Mouse (Mus musculus) megakaryocyte, embryonic 14.5 days (primary cell): ENCODE measurements at regions not wholly inside any gene's neighbourhood (a gene's known extent, or its start where the extent isn't known, plus 50 kb on each side); places are given as distances from the start of the nearest gene placed in this dataset.

Experiments used
- H3K27me3 ChIP-seq: replicated peaks from 2 replicates; pipeline ENCODE3; 2012; ENCODE audit warnings: inconsistent platforms
- H3K36me3 ChIP-seq: replicated peaks from 2 replicates; pipeline ENCODE3; 2012; ENCODE audit warnings: low read length, inconsistent platforms, mixed read lengths
- H3K4me1 ChIP-seq: 2 replicates; pipeline ENCODE4 v1.6.1; 2012; ENCODE audit warnings: inconsistent platforms
- H3K4me3 ChIP-seq: replicated peaks from 2 replicates; pipeline ENCODE3; 2012; ENCODE audit warnings: moderate library complexity, mild to moderate bottlenecking, inconsistent platforms
- H3K9me3 ChIP-seq: 2 replicates; pipeline ENCODE4 v1.6.1; 2012; ENCODE audit warnings: inconsistent platforms
- FLI1 ChIP-seq: IDR thresholded peaks from 2 replicates; pipeline ENCODE4 v1.6.1; 2012; ENCODE audit warnings: low read length, inconsistent platforms, mixed read lengths
- GATA1 ChIP-seq: IDR thresholded peaks from 3 replicates; pipeline ENCODE4 v1.6.1; 2012; ENCODE audit warnings: mixed read lengths, low read length, inconsistent platforms, borderline replicate concordance

- Histone ChIP-seq H3K9me3 (0 out of 2 replicates have a peak, but pooled peaks cover 4% of the 10 kb centered on the region), H3K4me1 (no peaks in the 10 kb centered on the region), H3K27me3 (no peaks in the 10 kb centered on the region), H3K36me3 (no peaks in the 10 kb centered on the region), H3K4me3 (no peak overlapping the region)
- no peak for TF ChIP-seq FLI1
- TF ChIP-seq GATA1: no peak
Measured at GRCm38 (mm10) chr14:73931095-73931494, 270.1 kb downstream of the Gm21750 start.

- no peak for TF ChIP-seq FLI1
- TF ChIP-seq GATA1: no peak
- Histone ChIP-seq H3K36me3 (no peaks in the 10 kb centered on the region), H3K4me1 (no peaks in the 10 kb centered on the region), H3K9me3 (no peaks in the 10 kb centered on the region), H3K27me3 (no peaks in the 10 kb centered on the region), H3K4me3 (no peak overlapping the region)
Measured at GRCm38 (mm10) chr14:73947316-73947715, 286.3 kb downstream of the Gm21750 start.

- no peaks in the 10 kb centered on the region for H3K9me3 ChIP-seq
- H3K4me3 ChIP-seq: no peak overlapping the region
- H3K27me3 ChIP-seq: no peaks in the 10 kb centered on the region
- TF ChIP-seq GATA1: no peak
- no peak for TF ChIP-seq FLI1
- no peaks in the 10 kb centered on the region for H3K36me3 ChIP-seq
- H3K4me1 ChIP-seq: no peaks in the 10 kb centered on the region
Measured at GRCm38 (mm10) chr14:73952511-73952910, 291.5 kb downstream of the Gm21750 start.

GRCm38 (mm10) chr14:73978694-73979093, 317.7 kb downstream of the Gm21750 start:
- Histone ChIP-seq H3K4me3 (no peak overlapping the region), H3K36me3 (no peaks in the 10 kb centered on the region), H3K27me3 (no peaks in the 10 kb centered on the region), H3K4me1 (no peaks in the 10 kb centered on the region), H3K9me3 (peaks cover 3% of the 10 kb centered on the region; the same call in 1 of the 2 replicates)
- TF ChIP-seq GATA1 (no peak), FLI1 (no peak)

GRCm38 (mm10) chr14:73996229-73996628, 335.2 kb downstream of the Gm21750 start:
- H3K4me3 ChIP-seq: no peak overlapping the region
- H3K9me3 ChIP-seq: peaks cover 7% of the 10 kb centered on the region
- H3K36me3 ChIP-seq: no peaks in the 10 kb centered on the region
- H3K27me3 ChIP-seq: no peaks in the 10 kb centered on the region
- TF ChIP-seq FLI1 (no peak), GATA1 (no peak)
- peaks cover 3% of the 10 kb centered on the region; the same call in 1 of the 2 replicates for H3K4me1 ChIP-seq

GRCm38 (mm10) chr14:73997796-73998195, 336.8 kb downstream of the Gm21750 start:
- no peak overlapping the region for H3K4me3 ChIP-seq

GRCm38 (mm10) chr14:73999409-73999909, 338.4 kb downstream of the Gm21750 start:
- no peaks in the 10 kb centered on the region for H3K27me3 ChIP-seq
- H3K4me1 ChIP-seq: peaks cover 3% of the 10 kb centered on the region; the same call in 1 of the 2 replicates
- H3K36me3 ChIP-seq: no peaks in the 10 kb centered on the region
- TF ChIP-seq FLI1 (no peak), GATA1 (no peak)
- no peak overlapping the region for H3K4me3 ChIP-seq
- H3K9me3 ChIP-seq: peaks cover 7% of the 10 kb centered on the region

More at GRCm38 (mm10) chr14:73997796-73998195, 336.8 kb downstream of the Gm21750 start:
- Histone ChIP-seq H3K4me1 (peaks cover 3% of the 10 kb centered on the region; the same call in 1 of the 2 replicates), H3K9me3 (peaks cover 7% of the 10 kb centered on the region), H3K27me3 (no peaks in the 10 kb centered on the region), H3K36me3 (no peaks in the 10 kb centered on the region)
- TF ChIP-seq GATA1 (no peak), FLI1 (no peak)

- Histone ChIP-seq H3K27me3 (no peaks in the 10 kb centered on the region), H3K9me3 (no peaks in the 10 kb centered on the region), H3K36me3 (no peaks in the 10 kb centered on the region), H3K4me3 (no peak overlapping the region), H3K4me1 (no peaks in the 10 kb centered on the region)
- TF ChIP-seq FLI1 (no peak), GATA1 (no peak)
Measured at GRCm38 (mm10) chr14:74006911-74007310, 345.9 kb downstream of the Gm21750 start.

GRCm38 (mm10) chr14:74011555-74011954, 350.5 kb downstream of the Gm21750 start:
- H3K4me3 ChIP-seq: no peak overlapping the region
- no peak for TF ChIP-seq GATA1
- no peak for TF ChIP-seq FLI1
- no peaks in the 10 kb centered on the region for H3K4me1 ChIP-seq

GRCm38 (mm10) chr14:74019421-74019820, 358.4 kb downstream of the Gm21750 start:
- no peaks in the 10 kb centered on the region for H3K4me1 ChIP-seq
- no peaks in the 10 kb centered on the region for H3K36me3 ChIP-seq
- H3K9me3 ChIP-seq: no peaks in the 10 kb centered on the region
- H3K27me3 ChIP-seq: no peaks in the 10 kb centered on the region
- H3K4me3 ChIP-seq: no peak overlapping the region
- TF ChIP-seq GATA1 (no peak), FLI1 (no peak)

More at GRCm38 (mm10) chr14:74011555-74011954, 350.5 kb downstream of the Gm21750 start:
- H3K9me3 ChIP-seq: no peaks in the 10 kb centered on the region
- no peaks in the 10 kb centered on the region for H3K27me3 ChIP-seq
- H3K36me3 ChIP-seq: no peaks in the 10 kb centered on the region
